Mouse (Mus musculus): Measurements from ENCODE around the gene Hils1. TPM values are rescaled to one million over a fixed set of nuclear protein-coding genes. Genes with fewer than 3 reads are reported as not detected.
"Not testable (repeated sequence)": the region's sequence is repeated elsewhere in the genome, so short reads cannot be mapped to it uniquely, and the experiment has no call there.

Gene Hils1
- polyA plus RNA-seq, 1 experiment from 2014 or later: not detected

- H3K4me2 ChIP-seq: no peak overlapping the region
- no peak overlapping the region for H3K27ac ChIP-seq (replicated peaks)
- no peak for ATAC-seq (ENCODE audit: low FRiP score)
- no peaks in the 10 kb centered on the region for H3K9me3 ChIP-seq (replicated peaks)
- H3K9ac ChIP-seq (replicated peaks): no peak overlapping the region
- H3K4me3 ChIP-seq (replicated peaks): no peak overlapping the region
- no peaks in the 10 kb centered on the region for H3K36me3 ChIP-seq
- H3K4me1 ChIP-seq: peaks cover 15% of the 10 kb centered on the region
- 63% methylated on average over 9 of the region's 9 CpGs for WGBS
- no peaks in the 10 kb centered on the region for H3K27me3 ChIP-seq (replicated peaks)
Observed at GRCm38 (mm10) chr11:94955103-94955502, 12.3 kb upstream of the Hils1 start.

GRCm38 (mm10) chr11:94957693-94958064 is 9.7 kb upstream of the Hils1 start:
- Histone ChIP-seq H3K9me3 (replicated peaks) (no peaks in the 10 kb centered on the region), H3K4me3 (replicated peaks) (no peak overlapping the region), H3K27me3 (replicated peaks) (no peaks in the 10 kb centered on the region), H3K36me3 (no peaks in the 10 kb centered on the region), H3K4me1 (peaks cover 12% of the 10 kb centered on the region), H3K4me2 (no peak overlapping the region), H3K27ac (replicated peaks) (peak overlapping the region; percentile 72), H3K9ac (replicated peaks) (no peak overlapping the region)
- 87% methylated on average over 9 of the region's 9 CpGs for WGBS
- ATAC-seq (ENCODE audit: low FRiP score): no peak

GRCm38 (mm10) chr11:94958065-94958858 is 9.1 kb upstream of the Hils1 start:
- Histone ChIP-seq H3K9ac (replicated peaks) (no peak overlapping the region), H3K36me3 (no peaks in the 10 kb centered on the region), H3K4me2 (peak overlapping the region; percentile 22), H3K27ac (replicated peaks) (peak overlapping the region; percentile 72), H3K4me3 (replicated peaks) (no peak overlapping the region), H3K27me3 (replicated peaks) (no peaks in the 10 kb centered on the region), H3K4me1 (peaks cover 12% of the 10 kb centered on the region), H3K9me3 (replicated peaks) (no peaks in the 10 kb centered on the region)
- WGBS: 25% methylated on average over 8 of the region's 8 CpGs
- ATAC-seq (ENCODE audit: low FRiP score): peak; percentile 31

- no peaks in the 10 kb centered on the region for H3K9me3 ChIP-seq (replicated peaks)
- no peak overlapping the region for H3K4me3 ChIP-seq (replicated peaks)
- H3K27ac ChIP-seq (replicated peaks): no peak overlapping the region
- ATAC-seq (ENCODE audit: low FRiP score): no peak
- 80% methylated on average over 5 of the region's 5 CpGs for WGBS
- H3K27me3 ChIP-seq (replicated peaks): no peaks in the 10 kb centered on the region
- H3K4me2 ChIP-seq: no peak overlapping the region
- no peaks in the 10 kb centered on the region for H3K36me3 ChIP-seq
- no peak overlapping the region for H3K9ac ChIP-seq (replicated peaks)
- H3K4me1 ChIP-seq: peaks cover 11% of the 10 kb centered on the region
Observed at GRCm38 (mm10) chr11:94962534-94963101, 4.8 kb upstream of the Hils1 start.

- Histone ChIP-seq H3K4me3 (replicated peaks) (no peak overlapping the region), H3K27ac (replicated peaks) (no peak overlapping the region), H3K4me1 (no peaks in the 10 kb centered on the region), H3K4me2 (no peak overlapping the region), H3K36me3 (no peaks in the 10 kb centered on the region), H3K9me3 (replicated peaks) (no peaks in the 10 kb centered on the region), H3K27me3 (replicated peaks) (no peaks in the 10 kb centered on the region), H3K9ac (replicated peaks) (no peak overlapping the region)
- ATAC-seq (ENCODE audit: low FRiP score): no peak
- 74% methylated on average over 7 of the region's 7 CpGs for WGBS
Observed at GRCm38 (mm10) chr11:94968187-94968586, 794 bp downstream of the Hils1 start.

DNA sequence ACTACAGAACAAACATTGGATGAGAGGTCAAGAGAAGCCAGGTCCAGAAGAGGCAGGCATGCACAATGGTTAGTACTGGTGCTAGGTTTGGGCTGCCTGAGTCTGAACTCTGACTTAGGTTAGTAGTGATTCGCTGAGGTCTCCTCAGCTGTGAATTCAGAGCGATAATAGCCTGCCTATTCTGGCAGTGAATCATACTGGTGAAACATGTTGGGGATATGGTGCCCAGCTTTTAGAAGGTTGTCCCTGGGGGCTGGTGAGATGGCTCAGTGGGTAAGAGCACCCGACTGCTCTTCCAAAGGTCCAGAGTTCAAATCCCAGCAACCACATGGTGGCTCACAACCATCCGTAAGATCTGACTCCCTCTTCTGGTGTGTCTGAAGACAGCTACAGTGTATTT is 2.3 kb downstream of the Hils1 start:
- not testable (repeated sequence) for H3K9ac ChIP-seq (replicated peaks); H3K9me3 ChIP-seq (replicated peaks); H3K27ac ChIP-seq (replicated peaks); H3K4me1 ChIP-seq; H3K36me3 ChIP-seq; H3K4me3 ChIP-seq (replicated peaks); H3K27me3 ChIP-seq (replicated peaks); ATAC-seq (ENCODE audit: low FRiP score); H3K4me2 ChIP-seq
- WGBS: 92% methylated on average over 4 of the region's 4 CpGs

- Histone ChIP-seq H3K27me3 (replicated peaks) (no peaks in the 10 kb centered on the region), H3K4me3 (replicated peaks) (no peak overlapping the region), H3K27ac (replicated peaks) (no peak overlapping the region), H3K4me1 (no peaks in the 10 kb centered on the region), H3K9ac (replicated peaks) (no peak overlapping the region), H3K4me2 (no peak overlapping the region), H3K9me3 (replicated peaks) (no peaks in the 10 kb centered on the region), H3K36me3 (no peaks in the 10 kb centered on the region)
- peak; percentile 55; the same call in 1 of the 2 replicates for ATAC-seq (ENCODE audit: low FRiP score)
- WGBS: 65% methylated on average over 15 of the region's 15 CpGs
Observed at GRCm38 (mm10) chr11:94970210-94970943, 3.0 kb downstream of the Hils1 start.

- Histone ChIP-seq H3K4me1 (no peaks in the 10 kb centered on the region), H3K4me3 (replicated peaks) (no peak overlapping the region), H3K9me3 (replicated peaks) (no peaks in the 10 kb centered on the region), H3K9ac (replicated peaks) (no peak overlapping the region), H3K36me3 (no peaks in the 10 kb centered on the region), H3K27me3 (replicated peaks) (no peaks in the 10 kb centered on the region), H3K27ac (replicated peaks) (no peak overlapping the region), H3K4me2 (no peak overlapping the region)
- no peak for ATAC-seq (ENCODE audit: low FRiP score)
- 59% methylated on average over 16 of the region's 16 CpGs for WGBS
Observed at GRCm38 (mm10) chr11:94971895-94972615, 4.7 kb downstream of the Hils1 start.

- no peak for ATAC-seq (ENCODE audit: low FRiP score)
- Histone ChIP-seq H3K27me3 (replicated peaks) (no peaks in the 10 kb centered on the region), H3K4me3 (replicated peaks) (no peak overlapping the region), H3K4me1 (peaks cover 5% of the 10 kb centered on the region), H3K36me3 (no peaks in the 10 kb centered on the region), H3K9me3 (replicated peaks) (no peaks in the 10 kb centered on the region), H3K4me2 (no peak overlapping the region), H3K9ac (replicated peaks) (no peak overlapping the region), H3K27ac (replicated peaks) (no peak overlapping the region)
- WGBS: 65% methylated on average over 5 of the region's 5 CpGs
Observed at GRCm38 (mm10) chr11:94972887-94973286, 5.5 kb downstream of the Hils1 start.

GRCm38 (mm10) chr11:94973313-94973712 is 5.9 kb downstream of the Hils1 start:
- H3K4me1 ChIP-seq: peaks cover 9% of the 10 kb centered on the region
- no peaks in the 10 kb centered on the region for H3K9me3 ChIP-seq (replicated peaks)
- no peaks in the 10 kb centered on the region for H3K27me3 ChIP-seq (replicated peaks)
- no peak overlapping the region for H3K4me2 ChIP-seq
- 35% methylated on average over 4 of the region's 4 CpGs for WGBS
- no peaks in the 10 kb centered on the region for H3K36me3 ChIP-seq
- H3K9ac ChIP-seq (replicated peaks): no peak overlapping the region
- ATAC-seq (ENCODE audit: low FRiP score): no peak
- no peak overlapping the region for H3K4me3 ChIP-seq (replicated peaks)
- no peak overlapping the region for H3K27ac ChIP-seq (replicated peaks)

GRCm38 (mm10) chr11:94974951-94975350 is 7.6 kb downstream of the Hils1 start:
- no peak overlapping the region for H3K27ac ChIP-seq (replicated peaks)
- ATAC-seq (ENCODE audit: low FRiP score): no peak
- 75% methylated on average over 2 of the region's 2 CpGs for WGBS

More at GRCm38 (mm10) chr11:94974951-94975350, 7.6 kb downstream of the Hils1 start:
- no peak overlapping the region for H3K4me3 ChIP-seq (replicated peaks)
- H3K4me2 ChIP-seq: no peak overlapping the region
- no peaks in the 10 kb centered on the region for H3K36me3 ChIP-seq
- H3K9ac ChIP-seq (replicated peaks): no peak overlapping the region
- no peaks in the 10 kb centered on the region for H3K9me3 ChIP-seq (replicated peaks)
- H3K27me3 ChIP-seq (replicated peaks): no peaks in the 10 kb centered on the region
- H3K4me1 ChIP-seq: peaks cover 19% of the 10 kb centered on the region

Data from neural tube, embryonic 15.5 days (tissue).